Mouse (Mus musculus): ENCODE measurements around the gene Wnt16.

DNA sequence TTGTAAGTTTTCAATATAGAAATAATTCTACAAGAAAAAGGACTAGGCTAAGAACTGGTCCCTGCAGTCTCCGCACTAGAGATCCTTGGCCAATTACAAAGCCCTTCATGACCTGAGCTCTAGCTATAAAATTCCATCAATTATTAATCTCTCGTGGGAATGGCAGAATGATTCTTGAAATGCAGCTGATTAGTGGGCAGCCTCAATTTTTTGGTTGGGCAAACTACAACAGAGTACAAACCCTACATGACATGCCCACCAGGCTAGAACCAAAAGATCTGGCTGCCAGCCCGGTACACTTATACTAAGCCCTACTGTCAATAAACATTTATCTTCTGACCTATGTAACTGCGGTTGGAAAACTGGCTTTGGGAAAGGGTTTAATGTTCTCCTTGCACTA lies 39.1 kb downstream of the Wnt16 start:
- TF ChIP-seq CTCF (IDR thresholded peaks at IDR 0.05; ENCODE audit: low read depth), result no peak
- TF ChIP-seq EP300 (IDR thresholded peaks at IDR 0.05; ENCODE audit: low read depth), result no peak
